Mouse (Mus musculus) limb, embryonic 10.5 days (tissue): ENCODE measurements at regions not wholly inside any gene's neighbourhood (a gene's known extent, or its start where the extent isn't known, plus 50 kb on each side); places are given as distances from the start of the nearest gene placed in this dataset.
"Not testable (repeated sequence)": the region's sequence is repeated elsewhere in the genome, so short reads cannot be mapped to it uniquely, and the experiment has no call there.

Experiments used
- DNase-seq: peaks from one replicate; pipeline ENCODE4 v3.0.0-alpha.2; 2017; ENCODE audit warnings: low spot score
- H3K27ac ChIP-seq: fragments of 300-500 bp; sonication (generic); 2 replicates; pipeline ENCODE4 v1.5.1; 2016; ENCODE audit warnings: mild to moderate bottlenecking
- H3K27me3 ChIP-seq: fragments of 300-500 bp; sonication (generic); 2 replicates; pipeline ENCODE4 v1.6.1; 2016; ENCODE audit warnings: low read depth, mild to moderate bottlenecking; ENCODE audit not compliant: poor library complexity, severe bottlenecking
- H3K36me3 ChIP-seq: fragments of 300-500 bp; sonication (generic); 2 replicates; pipeline ENCODE4 v1.6.1; 2016; ENCODE audit warnings: mild to moderate bottlenecking, moderate library complexity
- H3K4me1 ChIP-seq: fragments of 300-500 bp; sonication (generic); 2 replicates; pipeline ENCODE4 v1.6.1; 2016
- H3K4me3 ChIP-seq: fragments of 300-500 bp; sonication (generic); 2 replicates; pipeline ENCODE4 v1.5.1; 2016; ENCODE audit warnings: mild to moderate bottlenecking, moderate library complexity
- H3K9me3 ChIP-seq: fragments of 300-500 bp; sonication (generic); replicated peaks from 2 replicates; pipeline ENCODE4 v1.6.1; 2016; ENCODE audit warnings: mild to moderate bottlenecking
- WGBS: fragments of 180-500 bp; shearing (Covaris S2); methylation state at CpG from one replicate; pipeline ENCODE4 v1.1.7; 2016; 5-methylcytosine and 5-hydroxymethylcytosine counted together

DNA sequence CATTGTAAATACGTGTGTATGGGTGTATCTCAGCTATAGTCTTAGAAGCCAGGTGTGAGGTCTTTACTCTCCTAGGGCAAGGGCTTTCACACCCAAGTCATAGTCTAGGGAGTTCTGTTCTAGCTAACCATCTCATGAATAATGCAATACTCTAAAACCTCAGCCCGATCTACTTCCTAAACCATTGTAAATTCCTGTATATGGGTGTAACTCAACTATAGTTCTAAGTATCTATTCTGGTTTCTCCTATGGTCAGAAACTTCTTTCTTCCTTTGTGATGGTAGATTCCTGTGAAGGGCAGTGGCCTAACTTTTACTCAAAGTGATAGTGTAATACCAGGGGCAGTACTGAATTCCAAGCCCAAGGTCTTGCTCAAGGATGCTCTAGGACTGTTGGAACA lies 58.7 kb upstream of the Srd5a3 start:
- H3K9me3 ChIP-seq, H3K4me3 ChIP-seq, DNase-seq, H3K36me3 ChIP-seq, H3K27me3 ChIP-seq, H3K4me1 ChIP-seq, H3K27ac ChIP-seq: not testable (repeated sequence)
- WGBS = 84% methylated on average over 2 of the region's 2 CpGs

DNA sequence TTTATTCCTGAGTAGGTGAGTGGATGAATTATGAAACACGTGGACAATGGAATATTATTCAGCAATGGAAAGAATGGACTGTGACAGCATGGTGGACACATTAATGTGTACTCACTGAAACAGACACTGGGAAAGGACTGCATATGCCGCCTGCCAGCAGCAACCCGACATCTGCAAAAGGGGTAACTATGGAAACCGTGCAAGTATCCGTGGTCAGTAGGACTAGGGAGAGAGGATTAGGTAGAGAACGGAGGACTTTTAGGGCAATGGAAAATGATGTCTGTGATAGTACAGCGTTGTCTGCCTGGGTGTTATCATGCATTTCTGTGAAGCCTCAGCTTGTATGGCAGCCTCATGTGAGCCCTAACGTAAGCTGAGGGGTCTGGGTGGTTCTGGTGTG lies 59.6 kb upstream of the Srd5a3 start:
- Histone ChIP-seq H3K9me3 (no peaks in the 10 kb centered on the region), H3K4me1 (peaks cover 3% of the 10 kb centered on the region), H3K4me3 (no peak overlapping the region), H3K27me3 (no peaks in the 10 kb centered on the region), H3K36me3 (no peaks in the 10 kb centered on the region), H3K27ac (no peak overlapping the region)
- DNase-seq = no peak
- WGBS = 94% methylated on average over 8 of the region's 8 CpGs

DNA sequence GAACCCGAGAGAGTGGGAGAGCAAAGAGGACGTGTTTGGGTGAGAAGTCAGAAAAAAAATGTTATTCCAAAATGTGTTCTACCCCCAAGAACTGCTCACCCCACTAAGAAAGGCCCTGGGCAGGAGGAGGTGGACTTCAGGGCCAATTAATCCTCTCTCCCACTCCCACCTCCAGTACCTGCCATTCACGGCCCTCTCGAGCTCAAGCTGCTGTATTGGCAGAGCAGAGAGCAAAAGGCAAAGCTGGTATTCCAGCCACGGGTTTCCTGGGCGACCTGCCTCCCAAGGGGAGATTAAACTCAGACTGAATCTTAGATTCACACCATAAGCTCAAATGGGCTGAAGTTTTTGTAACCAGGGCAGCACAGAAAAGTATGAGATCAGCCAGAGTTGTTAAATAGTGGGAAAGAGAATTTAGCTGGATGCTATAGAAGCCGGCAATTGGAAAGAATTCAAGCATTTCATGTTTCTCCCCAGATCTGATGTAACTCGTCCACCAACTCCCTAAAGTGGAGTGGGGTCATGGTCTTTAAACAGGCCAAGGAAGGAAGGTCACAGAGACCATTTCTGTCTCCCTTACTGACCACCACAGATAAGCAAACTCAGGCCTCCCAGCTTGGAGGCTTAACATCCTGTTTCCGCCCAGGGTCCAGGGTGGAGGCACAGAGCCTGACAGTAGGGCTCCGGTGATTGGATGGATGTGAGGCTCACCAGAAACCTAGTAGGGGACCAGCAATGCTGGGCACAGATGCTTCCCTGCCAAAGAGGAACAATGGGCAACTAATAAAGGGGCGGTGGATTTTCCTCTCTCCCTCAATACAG lies 60.7 kb upstream of the Srd5a3 start:
- Histone ChIP-seq H3K4me1 (peaks cover 8% of the 10 kb centered on the region), H3K4me3 (no peak overlapping the region), H3K36me3 (no peaks in the 10 kb centered on the region), H3K9me3 (no peaks in the 10 kb centered on the region), H3K27ac (no peak overlapping the region), H3K27me3 (no peaks in the 10 kb centered on the region)
- WGBS = 76% methylated on average over 11 of the region's 11 CpGs
- DNase-seq = no peak

DNA sequence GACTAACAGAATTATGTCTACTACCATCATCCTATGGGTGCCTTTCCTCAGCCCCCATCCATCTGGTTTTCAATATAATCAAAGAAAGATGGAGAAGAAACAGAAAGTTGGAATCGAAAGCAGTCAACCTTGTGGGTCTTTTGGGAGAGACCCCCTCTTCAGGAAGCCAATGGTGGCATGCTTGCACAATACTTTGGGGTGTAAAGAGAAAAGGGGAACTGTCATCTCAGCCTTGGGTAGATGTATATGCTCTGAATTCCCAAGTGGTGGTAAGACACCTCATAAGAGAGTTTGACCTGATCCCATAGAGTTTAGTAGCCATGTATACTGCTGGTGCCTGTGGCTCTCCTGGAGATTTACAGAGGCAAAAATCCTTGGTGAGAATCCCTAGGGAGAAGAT lies 61.6 kb upstream of the Srd5a3 start:
- no peaks in the 10 kb centered on the region for H3K36me3 ChIP-seq
- no peak overlapping the region for H3K27ac ChIP-seq
- no peak for DNase-seq
- 95% methylated on average over 1 of the region's 1 CpGs for WGBS
- H3K9me3 ChIP-seq = no peaks in the 10 kb centered on the region
- H3K4me1 ChIP-seq = peaks cover 8% of the 10 kb centered on the region
- no peak overlapping the region for H3K4me3 ChIP-seq
- no peaks in the 10 kb centered on the region for H3K27me3 ChIP-seq

DNA sequence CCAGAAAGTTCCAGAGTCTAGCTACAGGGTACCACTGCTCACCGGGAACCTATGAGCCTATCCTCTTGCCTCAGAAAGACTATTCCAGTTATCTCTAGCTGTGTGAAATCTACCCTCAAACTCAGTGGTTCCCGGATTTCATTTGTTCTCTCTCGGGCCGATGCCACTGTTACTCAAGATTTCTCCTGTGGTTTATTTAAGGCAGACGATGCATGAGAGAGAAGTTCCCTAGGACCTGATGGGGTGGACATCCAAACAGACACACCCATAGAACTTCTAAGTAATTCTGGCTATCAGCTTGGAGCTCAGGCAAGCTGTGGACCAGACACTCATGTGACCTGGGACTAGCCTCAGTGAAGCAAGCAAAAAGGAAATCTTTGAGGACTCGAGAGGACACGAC lies 63.8 kb upstream of the Srd5a3 start:
- Histone ChIP-seq H3K27me3 (no peaks in the 10 kb centered on the region), H3K4me3 (no peak overlapping the region), H3K36me3 (no peaks in the 10 kb centered on the region), H3K9me3 (no peaks in the 10 kb centered on the region), H3K4me1 (peaks cover 8% of the 10 kb centered on the region), H3K27ac (no peak overlapping the region)
- WGBS = 92% methylated on average over 7 of the region's 7 CpGs
- no peak for DNase-seq

DNA sequence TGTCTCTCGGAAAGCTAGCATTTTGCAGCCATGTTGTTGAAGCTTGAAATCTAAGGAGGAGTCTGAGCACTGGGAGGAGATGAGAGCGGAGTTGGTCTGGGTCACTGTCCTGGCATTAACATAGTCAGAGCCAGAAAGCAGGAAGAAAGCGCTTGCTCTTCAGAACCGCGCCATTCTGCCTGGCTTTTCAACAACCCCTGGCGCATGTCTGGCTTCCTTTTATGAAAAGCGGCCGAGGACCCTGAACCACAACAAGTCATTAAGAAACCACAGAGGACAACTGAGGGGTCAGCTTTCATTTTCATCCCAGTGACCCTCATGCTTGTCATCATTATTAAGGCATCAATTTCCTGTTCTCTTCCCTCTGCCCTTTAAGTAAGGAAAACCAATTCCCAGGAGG lies 64.7 kb upstream of the Srd5a3 start:
- WGBS = 26% methylated on average over 8 of the region's 8 CpGs
- Histone ChIP-seq H3K9me3 (no peaks in the 10 kb centered on the region), H3K27ac (peak overlapping the region; percentile 60; the same call in 1 of the 2 replicates), H3K36me3 (no peaks in the 10 kb centered on the region), H3K4me1 (peaks cover 8% of the 10 kb centered on the region), H3K27me3 (no peaks in the 10 kb centered on the region), H3K4me3 (no peak overlapping the region)
- DNase-seq = peak; percentile 49

DNA sequence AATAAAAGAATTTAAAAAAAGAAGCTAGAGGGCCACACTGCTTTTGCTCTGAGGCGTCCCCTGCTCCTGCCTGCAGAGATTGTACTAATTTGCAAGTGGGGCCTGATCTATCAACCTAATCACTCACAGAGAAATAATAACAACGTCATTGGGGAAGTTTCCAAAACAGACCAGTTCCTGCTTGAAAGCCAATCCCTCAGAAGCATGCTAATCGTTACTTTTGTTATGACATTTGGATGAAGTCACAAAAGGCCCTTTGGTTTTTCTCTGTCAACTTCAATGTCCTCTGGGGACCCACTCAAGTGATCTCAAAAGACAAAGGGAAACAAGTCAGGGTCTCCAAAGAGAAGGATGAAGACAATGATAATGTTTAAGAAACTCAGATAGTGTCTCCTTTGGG lies 72.2 kb upstream of the Srd5a3 start:
- no peaks in the 10 kb centered on the region for H3K36me3 ChIP-seq
- no peak for DNase-seq
- no peak overlapping the region for H3K4me3 ChIP-seq
- H3K27ac ChIP-seq = no peak overlapping the region
- no peaks in the 10 kb centered on the region; the same call in 1 of the 2 replicates for H3K27me3 ChIP-seq
- H3K9me3 ChIP-seq = no peaks in the 10 kb centered on the region
- H3K4me1 ChIP-seq = peaks cover 14% of the 10 kb centered on the region
- WGBS = 48% methylated on average over 3 of the region's 3 CpGs

DNA sequence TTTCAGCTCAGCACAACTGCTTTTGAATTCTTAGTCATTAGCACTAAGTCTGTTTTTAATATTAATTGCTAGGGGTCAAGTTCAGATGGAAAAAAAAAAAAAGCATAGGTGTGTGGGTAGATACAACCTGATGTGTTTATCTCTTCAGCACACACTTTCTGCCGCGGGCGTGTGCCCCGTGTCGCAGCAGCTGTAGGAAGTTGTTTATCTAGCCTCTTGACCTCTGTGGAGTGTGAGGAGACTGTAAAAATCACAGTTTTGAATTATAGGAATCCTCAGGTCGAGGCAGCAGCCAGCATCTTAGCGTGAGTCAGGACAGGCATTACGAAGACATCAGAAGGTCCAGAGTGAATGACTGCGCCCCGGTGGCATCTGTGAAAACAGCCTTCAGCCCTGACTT lies 72.8 kb upstream of the Srd5a3 start:
- peak; percentile 33 for DNase-seq
- no peak overlapping the region for H3K27ac ChIP-seq

DNA sequence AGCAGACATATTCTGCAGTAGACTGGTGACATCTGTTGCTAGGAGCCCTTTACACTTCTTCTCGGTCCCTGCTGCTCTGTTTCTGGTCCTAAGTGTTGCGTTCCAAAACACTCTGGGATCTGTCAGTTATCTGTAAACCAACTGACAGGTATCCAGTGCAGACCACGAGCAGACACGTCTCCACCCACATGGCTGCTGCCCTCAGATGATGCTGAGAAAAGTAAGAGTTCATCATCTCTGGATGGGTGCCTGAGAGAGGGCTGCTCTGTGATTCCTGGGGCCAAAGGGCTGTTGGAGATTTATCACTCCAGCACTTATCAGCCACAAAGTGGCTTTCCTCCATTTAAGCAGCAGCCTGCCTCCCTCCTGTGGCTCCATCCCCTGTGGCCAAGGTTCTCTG lies 74.3 kb upstream of the Srd5a3 start:
- Histone ChIP-seq H3K27me3 (no peaks in the 10 kb centered on the region; the same call in 1 of the 2 replicates), H3K4me1 (peaks cover 14% of the 10 kb centered on the region), H3K9me3 (no peaks in the 10 kb centered on the region), H3K36me3 (no peaks in the 10 kb centered on the region), H3K27ac (no peak overlapping the region), H3K4me3 (no peak overlapping the region)
- DNase-seq = no peak
- WGBS = 17% methylated on average over 4 of the region's 4 CpGs

More for the DNA sequence above, 72.8 kb upstream of the Srd5a3 start:
- H3K4me3 ChIP-seq = no peak overlapping the region
- no peaks in the 10 kb centered on the region for H3K36me3 ChIP-seq
- H3K4me1 ChIP-seq = peaks cover 14% of the 10 kb centered on the region
- H3K9me3 ChIP-seq = no peaks in the 10 kb centered on the region
- 22% methylated on average over 10 of the region's 10 CpGs for WGBS
- H3K27me3 ChIP-seq = no peaks in the 10 kb centered on the region; the same call in 1 of the 2 replicates

DNA sequence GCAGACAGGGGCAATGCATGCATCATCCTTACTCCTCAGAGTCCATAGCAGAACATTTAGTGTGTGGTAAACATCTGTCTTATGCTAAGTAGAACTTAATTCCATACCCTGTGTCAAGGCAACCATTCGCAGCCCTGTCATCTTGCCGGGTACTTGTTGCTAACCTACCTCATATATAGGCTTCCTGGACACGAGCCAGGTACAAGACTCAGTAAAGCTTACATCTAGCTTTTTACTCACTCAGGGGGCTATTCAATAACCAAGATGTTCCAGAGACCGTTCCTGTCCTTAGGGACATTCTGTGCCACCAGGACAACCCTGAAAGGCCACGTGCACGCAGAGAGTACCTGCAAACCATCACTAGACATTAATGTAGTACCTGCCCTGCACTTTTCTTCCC lies 74.8 kb upstream of the Srd5a3 start:
- Histone ChIP-seq H3K4me1 (peaks cover 14% of the 10 kb centered on the region), H3K27ac (no peak overlapping the region), H3K27me3 (no peaks in the 10 kb centered on the region; the same call in 1 of the 2 replicates), H3K36me3 (no peaks in the 10 kb centered on the region), H3K4me3 (no peak overlapping the region), H3K9me3 (no peaks in the 10 kb centered on the region)
- 79% methylated on average over 6 of the region's 6 CpGs for WGBS
- DNase-seq = no peak

DNA sequence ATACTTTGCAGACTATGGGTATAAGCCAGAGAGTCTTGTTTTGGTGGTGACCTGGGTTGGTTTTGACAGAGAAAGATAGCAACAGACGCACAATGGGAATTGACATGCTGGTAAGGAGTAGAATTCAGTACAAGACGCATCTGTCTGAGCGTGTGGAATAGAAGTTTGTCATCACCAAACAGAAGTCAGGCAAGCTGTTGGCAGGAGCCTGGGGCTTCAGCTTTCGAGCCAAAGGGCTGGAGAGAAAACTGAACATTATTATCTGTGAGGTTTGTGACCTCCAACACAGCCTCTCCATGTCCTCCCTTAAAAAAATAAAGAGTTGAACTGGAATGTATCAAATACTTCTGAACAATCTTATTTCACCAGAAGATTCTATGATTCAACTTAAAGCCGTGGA lies 75.4 kb upstream of the Srd5a3 start:
- H3K4me1 ChIP-seq = peaks cover 14% of the 10 kb centered on the region
- H3K9me3 ChIP-seq = no peaks in the 10 kb centered on the region
- DNase-seq = no peak
- H3K27me3 ChIP-seq = no peaks in the 10 kb centered on the region; the same call in 1 of the 2 replicates
- no peaks in the 10 kb centered on the region for H3K36me3 ChIP-seq
- H3K27ac ChIP-seq = no peak overlapping the region
- WGBS = 77% methylated on average over 5 of the region's 5 CpGs
- no peak overlapping the region for H3K4me3 ChIP-seq

DNA sequence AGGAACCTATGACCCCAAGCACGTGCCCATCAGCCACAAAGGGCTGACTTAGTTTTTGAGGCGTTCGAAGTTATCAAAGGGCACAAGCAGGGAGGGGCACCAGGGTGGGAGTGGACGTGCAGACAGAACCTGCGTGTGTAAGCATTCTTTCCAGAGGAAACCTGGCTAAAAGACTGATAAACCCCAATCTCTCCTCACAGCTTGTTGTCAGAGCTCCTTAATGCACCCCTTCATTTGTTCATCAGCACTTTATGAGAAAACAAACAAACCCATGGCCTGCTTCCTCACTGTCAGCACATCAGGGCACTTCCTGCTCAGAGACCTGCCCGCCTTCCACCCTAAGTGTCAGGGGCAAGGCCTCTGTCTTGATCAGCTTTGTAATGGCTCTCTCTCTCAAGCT lies 76.6 kb upstream of the Srd5a3 start:
- H3K4me1 ChIP-seq = peaks cover 14% of the 10 kb centered on the region
- H3K27ac ChIP-seq = no peak overlapping the region
- no peaks in the 10 kb centered on the region for H3K36me3 ChIP-seq
- no peaks in the 10 kb centered on the region for H3K9me3 ChIP-seq
- peaks cover 6% of the 10 kb centered on the region; the same call in 1 of the 2 replicates for H3K27me3 ChIP-seq
- WGBS = 37% methylated on average over 6 of the region's 6 CpGs
- no peak overlapping the region for H3K4me3 ChIP-seq
- no peak for DNase-seq

DNA sequence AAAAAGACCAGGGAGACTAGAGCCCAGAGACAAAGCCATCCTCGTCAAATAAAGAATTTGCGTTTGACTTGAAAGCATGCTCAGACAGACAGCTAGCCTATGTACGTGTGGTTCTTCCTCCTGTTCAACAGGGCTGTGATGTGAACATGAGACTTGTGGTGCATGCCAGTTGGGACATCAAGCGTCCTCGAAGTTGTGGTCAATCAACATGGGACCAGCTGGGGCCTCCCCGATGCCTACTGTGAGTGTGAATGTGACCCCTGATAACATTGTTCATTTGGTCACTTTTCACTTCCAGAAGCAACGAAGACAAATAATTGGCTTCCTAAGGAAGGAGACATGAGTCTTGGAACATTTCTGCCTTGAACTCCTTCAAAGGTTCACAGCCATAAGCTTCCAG lies 79.8 kb upstream of the Kdr start:
- Histone ChIP-seq H3K4me1 (no peaks in the 10 kb centered on the region), H3K4me3 (no peak overlapping the region), H3K27ac (no peak overlapping the region), H3K36me3 (no peaks in the 10 kb centered on the region), H3K9me3 (no peaks in the 10 kb centered on the region), H3K27me3 (peaks cover 17% of the 10 kb centered on the region; the same call in 1 of the 2 replicates)
- DNase-seq = no peak
- WGBS = 84% methylated on average over 7 of the region's 7 CpGs

DNA sequence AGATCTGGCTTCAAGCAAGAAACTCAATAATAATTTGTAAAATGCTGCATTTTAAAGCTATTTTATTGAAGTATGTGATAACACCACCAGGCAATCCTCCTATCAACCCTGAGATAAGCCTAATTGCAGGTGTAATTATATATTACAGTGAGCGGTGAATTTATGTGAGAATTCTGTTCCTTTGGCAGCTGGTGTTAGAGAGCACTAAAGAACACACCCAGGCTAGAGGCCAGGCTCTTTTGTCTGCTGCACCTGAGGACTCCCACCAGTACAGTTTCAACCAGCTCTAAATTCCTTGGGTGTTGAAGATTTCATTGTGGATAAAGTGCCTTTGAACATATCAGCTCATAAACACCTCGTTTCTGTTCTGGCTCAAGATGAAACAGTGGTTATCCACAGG lies 77.6 kb upstream of the Kdr start:
- no peaks in the 10 kb centered on the region for H3K36me3 ChIP-seq
- H3K4me1 ChIP-seq = no peaks in the 10 kb centered on the region
- peaks cover 22% of the 10 kb centered on the region; the same call in 1 of the 2 replicates for H3K27me3 ChIP-seq
- H3K27ac ChIP-seq = no peak overlapping the region
- H3K9me3 ChIP-seq = no peaks in the 10 kb centered on the region
- WGBS = 63% methylated on average over 2 of the region's 2 CpGs
- DNase-seq = no peak
- no peak overlapping the region for H3K4me3 ChIP-seq
